Mouse (Mus musculus) midbrain, postnatal 0 days (tissue): ENCODE data around the gene Arrdc2. TPM values are rescaled to one million over a fixed set of nuclear protein-coding genes. Genes with fewer than 3 reads are reported as not detected.

ENCODE experiments used
- ATAC-seq: fragments of 200-750 bp; cut with Nextera tagmentation; 2 replicates; pipeline ENCODE4 v1.8.0; 2017; ENCODE audit warnings: moderate number of reproducible peaks, mild to moderate bottlenecking, moderate TSS enrichment, moderate library complexity; ENCODE audit not compliant: low FRiP score
- DNase-seq: peaks from one replicate; pipeline ENCODE4 v3.0.0-alpha.2; 2015; ENCODE audit warnings: low spot score
- H3K27ac ChIP-seq: fragments of 300-500 bp; sonication (generic); 2 replicates; pipeline ENCODE4 v1.5.1; 2014; ENCODE audit warnings: low read depth, mild to moderate bottlenecking, low read length, mixed read lengths
- H3K27me3 ChIP-seq: fragments of 300-500 bp; sonication (generic); 2 replicates; pipeline ENCODE4 v1.6.1; 2014; ENCODE audit warnings: low read length, control low read depth, mixed read lengths; ENCODE audit not compliant: insufficient read depth
- H3K36me3 ChIP-seq: fragments of 300-500 bp; sonication (generic); 2 replicates; pipeline ENCODE4 v1.6.1; 2014; ENCODE audit warnings: low read length, control low read depth, mixed read lengths; ENCODE audit not compliant: insufficient read depth
- H3K4me1 ChIP-seq: fragments of 300-500 bp; sonication (generic); 2 replicates; pipeline ENCODE4 v1.6.1; 2014; ENCODE audit warnings: mild to moderate bottlenecking, control low read depth, antibody characterized with exemption, low read length, mixed read lengths; ENCODE audit not compliant: insufficient read depth
- H3K4me2 ChIP-seq: fragments of 300-500 bp; sonication (generic); 2 replicates; pipeline ENCODE4 v1.6.1; 2014; ENCODE audit warnings: low read depth, mild to moderate bottlenecking, low read length, mixed read lengths; ENCODE audit not compliant: poor library complexity, severe bottlenecking
- H3K4me3 ChIP-seq: fragments of 300-500 bp; sonication (generic); 2 replicates; pipeline ENCODE4 v1.5.1; 2014; ENCODE audit warnings: low read depth, mild to moderate bottlenecking, low read length, moderate library complexity
- H3K9ac ChIP-seq: fragments of 300-500 bp; sonication (generic); replicated peaks from 2 replicates; pipeline ENCODE4 v1.6.1; 2014; ENCODE audit warnings: mild to moderate bottlenecking, low read length, moderate library complexity, mixed read lengths; ENCODE audit not compliant: poor library complexity, severe bottlenecking
- H3K9me3 ChIP-seq: fragments of 300-500 bp; sonication (generic); 2 replicates; pipeline ENCODE4 v1.6.1; 2016; ENCODE audit warnings: low read length, control low read depth
- CTCF ChIP-seq: IDR thresholded peaks from 2 replicates; pipeline ENCODE4 v1.5.1; 2016; ENCODE audit warnings: antibody characterized with exemption, mild to moderate bottlenecking
- WGBS: fragments of 180-500 bp; shearing (Covaris S2); extraction: QIAGEN DNeasy Blood & Tissue Kit; methylation state at CpG from one replicate; pipeline ENCODE4 v1.1.7; 2014; 5-methylcytosine and 5-hydroxymethylcytosine counted together
- microRNA-seq: library from miRNA; unstranded; fragments of <30 nt; microRNA quantifications from one replicate; pipeline ENCODE4, GENCODE M21; 2016; ENCODE audit warnings: borderline number of aligned reads
- polyA plus RNA-seq: library from polyadenylated mRNA; unstranded; fragments of >200 nt; fragmentation: Nextera tagmentation; extraction: Ambion mirVana; gene quantifications from 2 replicates; pipeline ENCODE4 v1.2.1, GENCODE M21; 2015
- total RNA-seq: library from RNA; depleted of rRNA; stranded (reverse); fragments of >200 nt; gene quantifications from 2 replicates; pipeline ENCODE4 v1.2.3, GENCODE M21; 2014; rRNA removed

Arrdc2 gene
- total and polyA plus RNA-seq, 2 experiments from 2014 or later: 6.0 to 13.6 TPM

GRCm38 (mm10) chr8:70789046-70789445 lies 50.5 kb downstream of the Arrdc2 start:
- peaks cover 13% of the 10 kb centered on the region for H3K4me1 ChIP-seq
- 92% methylated on average over 10 of the region's 10 CpGs for WGBS
- no peak overlapping the region for H3K27ac ChIP-seq
- H3K4me2 ChIP-seq: no peak overlapping the region
- H3K4me3 ChIP-seq: no peak overlapping the region
- H3K9me3 ChIP-seq: no peaks in the 10 kb centered on the region
- ATAC-seq: no peak
- no peak for DNase-seq
- no peak overlapping the region for H3K9ac ChIP-seq
- no peak for TF ChIP-seq CTCF
- H3K36me3 ChIP-seq: peaks cover 38% of the 10 kb centered on the region
- H3K27me3 ChIP-seq: no peaks in the 10 kb centered on the region

- Histone ChIP-seq H3K9ac (no peak overlapping the region), H3K4me1 (peaks cover 13% of the 10 kb centered on the region), H3K36me3 (peaks cover 48% of the 10 kb centered on the region), H3K27ac (no peak overlapping the region), H3K4me3 (no peak overlapping the region), H3K9me3 (no peaks in the 10 kb centered on the region), H3K4me2 (no peak overlapping the region), H3K27me3 (no peaks in the 10 kb centered on the region)
- no peak for TF ChIP-seq CTCF
- ATAC-seq: no peak
- 29% methylated on average over 29 of the region's 30 CpGs for WGBS
- DNase-seq: peak; percentile 78
Measured at GRCm38 (mm10) chr8:70787941-70788667, 51.4 kb downstream of the Arrdc2 start.

DNA sequence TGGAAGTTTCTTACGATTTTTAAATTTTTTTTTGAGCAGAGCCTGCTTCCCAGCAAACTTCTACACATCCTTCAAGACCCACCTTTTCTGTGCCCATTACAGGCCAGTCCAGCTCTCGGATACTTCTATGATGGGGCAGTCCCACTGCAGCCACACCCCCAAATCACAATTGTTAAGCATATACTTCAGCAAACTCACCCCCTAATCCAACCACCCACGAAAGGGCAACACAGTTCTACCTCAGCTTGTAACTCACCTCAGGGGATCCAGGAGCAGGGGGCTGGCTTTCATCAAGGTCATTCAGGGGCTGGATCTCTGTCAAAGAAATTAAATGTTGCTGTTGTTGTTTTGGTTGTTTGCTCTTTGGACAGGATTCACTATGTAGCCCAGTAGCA lies 52.5 kb downstream of the Arrdc2 start:
- TF ChIP-seq CTCF: no peak
- no peak overlapping the region for H3K9ac ChIP-seq
- H3K36me3 ChIP-seq: peaks cover 51% of the 10 kb centered on the region
- H3K4me2 ChIP-seq: no peak overlapping the region
- WGBS: 90% methylated on average over 3 of the region's 3 CpGs
- H3K27me3 ChIP-seq: no peaks in the 10 kb centered on the region
- no peak overlapping the region for H3K4me3 ChIP-seq
- H3K4me1 ChIP-seq: peaks cover 13% of the 10 kb centered on the region
- no peak overlapping the region for H3K27ac ChIP-seq
- H3K9me3 ChIP-seq: no peaks in the 10 kb centered on the region
- DNase-seq: no peak
- no peak for ATAC-seq

DNA sequence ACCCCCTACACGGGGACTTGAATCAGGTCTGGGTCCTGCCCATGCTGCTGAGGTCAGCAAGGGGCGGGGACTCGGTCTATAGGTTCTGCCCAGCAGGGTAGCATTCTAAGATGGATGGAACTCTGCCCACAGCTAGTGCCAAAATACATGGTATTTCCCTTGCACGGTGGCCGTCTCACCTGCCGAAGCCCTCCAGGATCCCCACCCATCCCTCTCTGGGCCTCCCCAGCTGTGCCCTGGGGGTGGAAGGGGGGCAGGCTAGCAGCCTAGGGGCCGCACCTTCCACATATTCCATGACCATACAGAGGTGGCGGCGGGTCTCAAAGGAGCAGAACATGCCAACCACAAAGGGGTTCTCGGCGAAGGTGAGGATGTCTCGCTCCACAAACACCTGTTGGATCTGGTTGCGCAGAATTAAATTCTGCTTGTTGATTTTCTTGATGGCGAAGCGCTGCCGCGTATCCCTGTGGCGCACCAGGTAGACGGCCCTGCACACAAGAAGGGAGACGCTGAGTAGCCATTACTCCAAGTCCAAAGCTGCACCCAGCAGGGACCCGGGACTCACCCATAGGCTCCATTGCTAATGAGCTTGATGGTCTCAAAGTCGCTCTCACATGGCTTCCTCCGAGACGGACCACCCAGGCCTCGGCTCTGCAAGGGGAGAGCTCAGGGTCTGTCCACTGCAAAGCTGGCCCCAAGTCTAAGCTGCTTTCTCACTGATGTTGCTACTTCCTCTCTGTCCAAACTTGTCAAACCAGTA lies 53.0 kb downstream of the Arrdc2 start:
- Histone ChIP-seq H3K4me2 (no peak overlapping the region), H3K27me3 (no peaks in the 10 kb centered on the region), H3K9me3 (no peaks in the 10 kb centered on the region), H3K4me1 (peaks cover 7% of the 10 kb centered on the region), H3K27ac (no peak overlapping the region), H3K36me3 (peaks cover 55% of the 10 kb centered on the region), H3K9ac (no peak overlapping the region), H3K4me3 (no peak overlapping the region)
- WGBS: 91% methylated on average over 25 of the region's 25 CpGs
- ATAC-seq (no peak), DNase-seq (no peak)
- no peak for TF ChIP-seq CTCF

Small RNA genes lying within 50 kb of the gene (microRNA-seq; reads per million reads assigned to microRNA genes)
- 1.0 reads per million for gene Mir7240

Other genes starting within 250 kb of the Arrdc2 start
- gene Isyna1, start 245.3 kb downstream of the Arrdc2 start, total RNA-seq: 176 and 180 TPM in 2 replicates
- 140 and 146 TPM in 2 replicates for gene Isyna1, start 245.3 kb downstream of the Arrdc2 start, polyA plus RNA-seq
- gene Ssbp4, start 230.8 kb downstream of the Arrdc2 start, total RNA-seq: 279 and 392 TPM in 2 replicates
- 230 and 247 TPM in 2 replicates for gene Ssbp4, start 230.8 kb downstream of the Arrdc2 start, polyA plus RNA-seq
- gene Lrrc25, start 223.6 kb downstream of the Arrdc2 start, total RNA-seq: 1.8 and 2.2 TPM in 2 replicates
- 0.74 and 1.4 TPM in 2 replicates for gene Lrrc25, start 223.6 kb downstream of the Arrdc2 start, polyA plus RNA-seq
- gene Gdf15, start 207.3 kb downstream of the Arrdc2 start, total RNA-seq: 0.22 and 1.8 TPM in 2 replicates
- 0.26 and 0.32 TPM in 2 replicates for gene Gdf15, start 207.3 kb downstream of the Arrdc2 start, polyA plus RNA-seq
- 40.2 and 60.6 TPM in 2 replicates for gene Pgpep1, start 179.3 kb downstream of the Arrdc2 start, total RNA-seq
- gene Pgpep1, start 179.3 kb downstream of the Arrdc2 start, polyA plus RNA-seq: 37.6 and 50.6 TPM in 2 replicates
- gene Lsm4, start 166.5 kb downstream of the Arrdc2 start, total RNA-seq: 140 and 312 TPM in 2 replicates
- gene Lsm4, start 166.5 kb downstream of the Arrdc2 start, polyA plus RNA-seq: 157 and 169 TPM in 2 replicates
- gene Jund, start 140.8 kb downstream of the Arrdc2 start, total RNA-seq: 470 and 553 TPM in 2 replicates
- 91.0 and 99.3 TPM in 2 replicates for gene Jund, start 140.8 kb downstream of the Arrdc2 start, polyA plus RNA-seq
- 0.22 TPM in 1 of 2 replicates, not detected in the other for gene Iqcn, start 136.3 kb downstream of the Arrdc2 start, total RNA-seq
- 0.06 and 0.07 TPM in 2 replicates for gene Iqcn, start 136.3 kb downstream of the Arrdc2 start, polyA plus RNA-seq
- not detected in 2 replicates for gene Gm3336, start 121.2 kb downstream of the Arrdc2 start, total RNA-seq
- not detected in 2 replicates for gene Gm3336, start 121.2 kb downstream of the Arrdc2 start, polyA plus RNA-seq
- 0.77 and 1.5 TPM in 2 replicates for gene Pde4c, start 116.0 kb downstream of the Arrdc2 start, total RNA-seq
- 0.21 and 0.39 TPM in 2 replicates for gene Pde4c, start 116.0 kb downstream of the Arrdc2 start, polyA plus RNA-seq
- 649 and 670 TPM in 2 replicates for gene Rab3a, start 85.0 kb downstream of the Arrdc2 start, total RNA-seq
- 726 and 813 TPM in 2 replicates for gene Rab3a, start 85.0 kb downstream of the Arrdc2 start, polyA plus RNA-seq
- 27.8 and 29.2 TPM in 2 replicates for gene Mpv17l2, start 78.8 kb downstream of the Arrdc2 start, total RNA-seq
- gene Mpv17l2, start 78.8 kb downstream of the Arrdc2 start, polyA plus RNA-seq: 43.7 and 45.8 TPM in 2 replicates
- gene Pik3r2, start 63.0 kb downstream of the Arrdc2 start, total RNA-seq: 141 and 159 TPM in 2 replicates
- gene Pik3r2, start 63.0 kb downstream of the Arrdc2 start, polyA plus RNA-seq: 102 and 113 TPM in 2 replicates
- 33.2 and 34.1 TPM in 2 replicates for gene Mast3, start 34.7 kb downstream of the Arrdc2 start, total RNA-seq
- gene Mast3, start 34.7 kb downstream of the Arrdc2 start, polyA plus RNA-seq: 20.2 and 24.0 TPM in 2 replicates
- gene Il12rb1, start 31.3 kb downstream of the Arrdc2 start, total RNA-seq: not detected in 2 replicates
- gene Il12rb1, start 31.3 kb downstream of the Arrdc2 start, polyA plus RNA-seq: not detected in 2 replicates
- gene Kcnn1, start 23.5 kb upstream of the Arrdc2 start, total RNA-seq: 32.5 and 32.8 TPM in 2 replicates
- gene Kcnn1, start 23.5 kb upstream of the Arrdc2 start, polyA plus RNA-seq: 10.0 and 10.3 TPM in 2 replicates
- gene Ccdc124, start 34.2 kb upstream of the Arrdc2 start, total RNA-seq: 44.3 and 48.6 TPM in 2 replicates
- 159 and 163 TPM in 2 replicates for gene Ccdc124, start 34.2 kb upstream of the Arrdc2 start, polyA plus RNA-seq
- gene Slc5a5, start 53.0 kb upstream of the Arrdc2 start, total RNA-seq: 1.2 and 2.1 TPM in 2 replicates
- 3.7 and 4.1 TPM in 2 replicates for gene Slc5a5, start 53.0 kb upstream of the Arrdc2 start, polyA plus RNA-seq
- 1,447 and 1,819 TPM in 2 replicates for gene Rpl18a, start 57.7 kb upstream of the Arrdc2 start, total RNA-seq
- 2,274 and 2,285 TPM in 2 replicates for gene Rpl18a, start 57.7 kb upstream of the Arrdc2 start, polyA plus RNA-seq
- 87.7 and 93.7 TPM in 2 replicates for gene Map1s, start 66.2 kb upstream of the Arrdc2 start, total RNA-seq
- gene Map1s, start 66.2 kb upstream of the Arrdc2 start, polyA plus RNA-seq: 59.1 and 59.8 TPM in 2 replicates